Mouse (Mus musculus) ZHBTc4 (cell line): Measurements from ENCODE around the gene D11Wsu47e.
A peak's percentile ranks its signal among the peaks of the same experiment; 100 is the strongest.

Experiments
- DNase-seq: peaks from one replicate; pipeline ENCODE4 v3.0.0-alpha.2; 2011; ENCODE audit warnings: low read depth, low spot score

The D11Wsu47e gene

DNA sequence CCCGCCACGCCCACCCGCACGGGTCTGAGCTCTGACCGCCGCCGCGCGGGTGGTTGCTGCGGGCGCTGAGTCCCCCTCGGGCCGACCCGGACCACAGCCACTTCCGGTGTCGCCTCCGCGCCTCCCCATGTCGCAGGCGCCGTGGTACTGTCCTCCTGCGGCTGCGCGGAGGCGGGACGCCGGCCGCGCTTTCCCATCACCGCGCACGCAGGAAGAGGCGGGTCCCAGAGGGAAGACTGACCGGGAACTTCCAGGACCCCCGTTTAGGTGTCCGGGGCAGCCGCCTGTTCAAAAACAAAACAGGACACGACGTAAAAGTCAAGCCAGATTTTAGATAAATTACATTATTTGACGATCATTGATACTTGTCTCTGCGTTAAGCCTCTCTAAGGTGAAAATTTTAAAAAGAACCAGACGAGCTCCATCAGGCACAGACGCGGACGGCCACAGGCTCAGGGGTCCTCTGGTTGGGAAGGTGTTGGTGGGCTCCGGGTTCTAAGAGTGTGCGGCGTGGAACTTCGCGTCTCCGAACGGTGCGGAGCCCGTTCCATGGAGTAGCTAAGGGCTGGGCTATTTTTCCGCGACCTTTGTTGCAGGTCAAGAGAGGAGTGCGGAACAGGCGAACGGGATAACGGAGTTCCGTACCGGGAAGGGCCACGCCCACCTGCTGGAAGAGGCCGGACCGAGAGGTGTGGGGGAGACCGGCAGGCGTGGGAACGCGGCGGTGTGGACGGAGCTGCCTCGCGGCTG is at the start of gene D11Wsu47e, which contains the start of gene Fam104a:
Gene D11Wsu47e, plus strand, starts transcription at position 456 of the 750 bp plus-strand sequence.
Gene Fam104a, minus strand, starts transcription at position 199 of the 750 bp plus-strand sequence.
- peak; percentile 98 for DNase-seq

DNA sequence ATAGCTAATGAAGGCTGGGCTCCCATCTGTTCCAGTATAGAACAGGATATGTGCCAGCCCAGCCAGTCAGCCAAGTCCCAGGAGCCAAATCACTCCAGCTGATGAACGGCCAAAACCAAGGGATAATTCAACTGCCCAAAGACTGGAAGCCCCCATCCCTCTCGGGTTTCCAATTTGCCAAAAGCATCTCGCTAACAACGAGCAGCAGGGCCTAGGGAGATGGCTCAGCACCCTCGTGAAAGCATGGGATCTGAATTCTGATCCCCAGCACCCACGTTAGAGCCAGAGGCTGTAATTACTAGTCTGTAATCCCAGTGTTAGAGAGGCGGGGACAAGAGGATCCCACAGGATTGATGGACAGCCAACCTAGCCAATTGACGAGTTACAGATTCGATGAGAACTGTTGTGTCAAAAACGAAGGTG is 49.5 kb upstream of the D11Wsu47e start:
- DNase-seq, result no peak

- DNase-seq, result no peak
Observed at GRCm38 (mm10) chr11:113638680-113639079, 45.5 kb upstream of the D11Wsu47e start.

GRCm38 (mm10) chr11:113645181-113645580 is 39.0 kb upstream of the D11Wsu47e start:
- DNase-seq, result peak; percentile 46

DNA sequence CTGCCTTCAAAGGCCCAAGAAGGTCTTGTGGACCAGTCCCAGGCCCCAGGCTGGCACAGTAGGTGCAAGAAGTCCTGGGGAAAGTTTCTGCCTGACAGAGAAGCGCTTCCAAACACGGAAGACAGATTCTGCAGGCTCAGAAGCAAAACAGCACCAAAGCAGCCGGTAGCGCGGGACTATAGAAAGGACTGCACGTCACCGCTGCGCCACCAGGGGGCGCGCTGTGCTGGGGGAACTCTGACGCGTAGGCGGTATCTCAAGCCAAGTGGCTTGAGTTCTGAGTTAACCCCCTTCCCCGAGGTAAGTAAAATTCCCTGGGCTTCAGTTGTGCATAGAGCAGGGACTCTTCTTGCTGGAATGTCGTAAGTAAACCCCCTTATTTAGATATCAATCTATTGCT is 36.1 kb upstream of the D11Wsu47e start:
- DNase-seq, result peak; percentile 93

GRCm38 (mm10) chr11:113648690-113649352 is 35.4 kb upstream of the D11Wsu47e start, which contains the start of gene Cog1:
Gene Cog1, plus strand, starts transcription at chr11:113649169.
- DNase-seq, result no peak

GRCm38 (mm10) chr11:113649353-113650210 is 34.6 kb upstream of the D11Wsu47e start, which contains the start of gene Slc39a11:
Gene Slc39a11, minus strand, starts transcription at chr11:113650079.
- peak; percentile 90 for DNase-seq

DNA sequence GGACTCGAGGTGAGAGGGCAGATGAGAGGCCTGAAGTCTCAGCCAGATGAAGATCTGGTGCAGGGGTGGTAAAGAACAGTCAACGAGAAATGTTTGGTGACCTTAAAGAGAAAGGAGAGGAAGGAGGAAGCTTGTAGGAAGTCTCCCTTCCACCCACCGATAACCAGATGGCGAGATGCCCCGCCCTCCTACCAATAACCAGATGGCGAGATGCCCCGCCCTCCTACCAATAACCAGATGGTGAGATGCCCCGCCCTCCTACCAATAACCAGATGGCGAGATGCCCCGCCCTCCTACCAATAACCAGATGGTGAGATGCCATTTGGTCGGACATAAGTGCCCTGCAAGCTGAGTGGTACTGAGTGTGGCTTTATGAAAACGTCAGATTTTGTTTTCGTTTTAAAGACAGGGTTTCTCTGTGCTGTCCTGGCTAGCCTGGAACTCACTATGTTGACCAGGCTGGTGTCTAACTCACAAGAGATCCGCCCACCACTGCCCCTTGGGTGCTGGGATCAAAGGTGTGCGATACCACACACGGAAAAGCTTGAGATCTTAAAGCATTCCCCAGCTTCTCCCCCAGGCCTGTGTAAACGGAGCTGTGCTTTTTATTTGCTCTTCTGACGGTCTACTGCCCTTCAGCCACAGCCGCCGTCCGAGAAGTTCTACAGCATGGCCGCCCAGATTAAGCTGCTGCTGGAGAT is 32.9 kb upstream of the D11Wsu47e start:
- DNase-seq, result no peak

DNA sequence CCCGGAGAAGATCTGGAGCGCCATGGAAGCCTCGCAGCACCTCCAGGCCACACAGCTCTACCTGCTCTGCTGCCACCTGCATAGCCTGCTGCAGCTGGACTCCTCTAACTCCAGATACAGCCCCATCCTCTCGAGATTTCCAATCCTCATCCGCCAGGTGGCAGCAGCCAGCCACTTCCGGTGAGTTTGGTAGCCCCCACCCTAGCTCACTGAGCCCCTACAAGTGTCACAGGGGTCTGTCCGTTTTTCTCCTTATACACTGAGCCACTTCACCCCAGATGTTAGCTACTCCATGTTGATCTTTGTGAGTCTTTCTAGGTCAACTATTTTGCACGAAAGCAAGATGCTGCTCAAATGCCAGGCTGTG is 32.3 kb upstream of the D11Wsu47e start:
- peak; percentile 80 for DNase-seq

DNA sequence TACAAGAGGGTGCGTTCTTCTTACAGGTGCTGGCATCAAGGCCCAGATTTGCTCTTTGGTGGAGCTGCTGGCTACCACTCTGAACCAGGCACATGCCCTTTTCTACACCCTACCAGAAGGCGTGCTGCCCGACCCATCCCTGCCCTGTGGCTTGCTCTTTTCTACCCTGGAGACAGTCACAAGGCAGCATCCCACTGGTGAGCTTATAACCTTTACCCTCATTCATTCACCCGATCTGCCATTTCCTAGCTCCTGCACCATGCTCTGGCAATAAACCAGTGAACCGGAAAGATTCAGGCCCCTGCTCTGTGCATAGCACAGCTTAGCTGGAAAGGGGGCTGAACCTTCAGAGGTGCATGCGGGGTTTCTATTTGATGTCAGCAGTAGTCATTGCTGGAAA is 31.7 kb upstream of the D11Wsu47e start:
- DNase-seq, result no peak

DNA sequence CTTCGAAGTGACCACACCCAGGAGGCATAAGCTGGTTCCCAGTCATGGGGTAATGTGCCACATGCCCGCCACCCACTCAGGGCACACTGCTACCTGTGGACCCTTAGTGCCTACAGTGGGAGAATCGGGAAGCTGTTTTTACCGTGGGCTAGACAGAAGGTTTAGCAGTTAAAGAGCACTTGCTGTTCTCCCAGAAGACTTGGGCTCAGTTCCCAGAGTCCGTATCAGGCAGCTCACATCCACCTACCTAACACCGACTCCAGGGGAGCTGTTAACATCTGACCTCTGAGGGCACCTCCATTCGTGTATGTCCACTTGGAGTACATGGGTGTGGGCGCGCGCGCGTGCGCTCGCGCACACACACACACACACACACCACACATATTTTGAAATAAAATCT is 30.1 kb upstream of the D11Wsu47e start:
- no peak for DNase-seq

- DNase-seq, result no peak
Observed at GRCm38 (mm10) chr11:113654561-113655270, 29.5 kb upstream of the D11Wsu47e start.

DNA sequence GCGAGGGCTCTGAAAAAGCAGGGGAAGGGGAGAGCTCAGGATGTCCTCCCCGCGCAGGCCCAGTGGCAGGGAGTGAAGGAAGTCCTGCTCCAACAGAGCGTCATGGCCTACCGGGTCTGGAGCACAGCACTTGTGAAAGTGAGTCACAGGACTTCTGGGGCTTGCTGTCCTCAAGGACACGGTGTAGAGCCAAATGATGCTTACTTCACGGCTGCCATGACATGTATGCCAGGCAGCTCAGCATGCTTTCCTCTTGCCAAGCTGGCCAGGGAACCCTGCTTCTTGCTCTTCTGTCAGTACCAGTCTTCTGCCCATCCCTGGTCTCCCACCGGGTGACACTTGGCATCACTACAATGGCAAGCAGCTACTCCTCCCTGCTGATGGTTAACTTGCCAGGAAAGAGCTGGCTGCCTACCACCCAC is 27.7 kb upstream of the D11Wsu47e start:
- DNase-seq, result no peak

DNA sequence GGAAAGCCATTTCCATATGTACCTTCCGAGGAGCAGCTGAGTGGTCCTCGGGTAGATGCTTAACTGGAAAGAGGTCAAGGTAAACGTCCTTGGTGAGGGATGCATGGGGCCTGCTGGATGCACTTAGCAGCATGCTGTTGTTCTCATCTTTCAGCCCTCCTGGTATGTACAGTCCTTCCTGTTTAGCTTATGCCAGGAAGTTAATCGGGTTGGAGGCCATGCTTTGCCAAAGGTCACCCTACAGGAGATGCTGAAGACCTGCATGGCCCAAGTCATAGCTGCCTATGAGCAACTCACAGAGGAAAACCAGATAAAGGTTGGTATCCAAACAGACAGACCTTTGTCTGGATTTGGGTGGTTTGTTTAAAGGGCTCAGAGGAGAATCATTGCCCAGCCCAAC is 27.0 kb upstream of the D11Wsu47e start:
- DNase-seq, result no peak

GRCm38 (mm10) chr11:113658319-113658718 is 25.9 kb upstream of the D11Wsu47e start:
- no peak for DNase-seq

DNA sequence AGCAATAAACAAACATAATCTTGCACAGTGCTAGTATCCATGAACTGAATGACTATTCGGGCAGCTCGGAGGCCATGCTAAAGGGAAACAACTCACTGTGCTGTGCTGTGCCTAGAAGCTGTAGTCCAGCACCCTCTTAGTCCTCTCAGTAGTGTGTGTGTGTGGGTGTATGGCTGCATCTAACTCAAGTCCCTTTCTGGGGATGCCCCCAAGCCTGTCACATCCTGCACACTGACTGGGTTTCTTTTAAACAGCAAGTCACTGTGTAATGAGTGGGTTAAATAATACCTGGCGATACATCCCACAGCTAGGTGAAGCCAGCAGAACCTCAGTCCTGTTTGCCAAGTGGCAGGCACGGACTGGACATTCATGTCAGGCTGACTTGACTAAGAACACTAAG is 25.4 kb upstream of the D11Wsu47e start:
- no peak for DNase-seq

- peak; percentile 24 for DNase-seq
Observed at GRCm38 (mm10) chr11:113660213-113660612, 24.0 kb upstream of the D11Wsu47e start.

DNA sequence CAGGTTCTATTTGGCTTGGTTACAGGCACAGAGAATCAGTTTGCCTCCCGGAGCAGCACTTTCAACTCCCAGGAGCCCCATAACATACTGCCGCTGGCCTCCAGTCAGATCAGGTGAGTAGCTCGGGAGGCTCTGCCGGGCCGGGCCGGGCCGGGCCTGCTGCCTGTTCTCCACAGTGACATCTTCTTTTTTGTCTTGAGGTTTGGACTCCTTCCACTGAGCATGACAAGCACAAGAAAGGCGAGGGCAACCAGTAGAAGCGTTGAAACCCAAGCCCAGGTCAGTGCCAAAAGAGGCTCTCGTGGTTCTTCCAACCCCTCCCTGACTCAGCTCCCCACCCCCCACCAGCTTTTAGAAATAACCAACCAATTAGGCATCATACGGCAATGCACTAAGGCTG is 23.3 kb upstream of the D11Wsu47e start:
- DNase-seq, result no peak

- no peak for DNase-seq
Observed at GRCm38 (mm10) chr11:113661835-113662351, 22.3 kb upstream of the D11Wsu47e start.

DNA sequence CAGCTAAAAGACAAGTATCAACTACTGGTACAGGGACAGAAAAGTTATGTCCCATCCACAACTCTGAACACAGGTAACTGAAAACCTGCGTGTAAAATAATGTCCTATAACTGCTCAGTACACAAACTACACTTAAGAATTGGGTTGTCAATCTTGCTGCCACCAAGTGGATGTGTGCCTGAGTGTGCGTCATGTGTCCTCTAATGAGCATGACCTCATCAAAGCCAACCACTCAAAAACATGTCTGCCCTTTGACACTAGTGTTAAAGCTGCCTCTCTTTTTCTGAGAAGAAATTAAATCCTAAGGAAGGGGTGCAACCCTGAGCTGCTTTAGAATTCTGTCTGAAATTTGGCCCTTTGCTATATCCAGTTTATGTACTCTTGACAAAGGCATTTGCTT is 19.9 kb upstream of the D11Wsu47e start:
- DNase-seq, result no peak
